Mouse (Mus musculus): ENCODE results near the gene Zbtb20. TPM values are rescaled to one million over a fixed set of nuclear protein-coding genes. Genes with fewer than 3 reads are reported as not detected.

Gene Zbtb20
- polyA plus RNA-seq, 1 experiment from 2014 or later = 21.8 TPM

- no peaks in the 10 kb centered on the region for H3K27me3 ChIP-seq (ENCODE audit: control insufficient read depth, insufficient read depth, low read depth, low read length)
- no peaks in the 10 kb centered on the region for H3K4me1 ChIP-seq (replicated peaks; ENCODE audit: control insufficient read depth, insufficient read depth, low read length)
- WGBS = 52% methylated on average over 2 of the region's 2 CpGs
- no peak overlapping the region for H3K4me2 ChIP-seq (ENCODE audit: low read depth, low read length)
- H3K4me3 ChIP-seq (ENCODE audit: low read length) = no peak overlapping the region
- H3K36me3 ChIP-seq (ENCODE audit: control insufficient read depth, insufficient read depth, low read length) = no peaks in the 10 kb centered on the region
- H3K9me3 ChIP-seq (ENCODE audit: control insufficient read depth, low read length) = no peaks in the 10 kb centered on the region
- H3K9ac ChIP-seq (ENCODE audit: low read length) = no peak overlapping the region
- H3K27ac ChIP-seq (ENCODE audit: low read length) = no peak overlapping the region
- ATAC-seq (ENCODE audit: low read depth) = no peak
These were observed 204.7 kb downstream of the Zbtb20 start for GRCm38 (mm10) chr16:43080403-43080802.

GRCm38 (mm10) chr16:43080923-43081702, 205.4 kb downstream of the Zbtb20 start:
- H3K9ac ChIP-seq (ENCODE audit: low read length) = no peak overlapping the region
- no peak overlapping the region for H3K4me2 ChIP-seq (ENCODE audit: low read depth, low read length)
- H3K27me3 ChIP-seq (ENCODE audit: control insufficient read depth, insufficient read depth, low read depth, low read length) = no peaks in the 10 kb centered on the region
- H3K27ac ChIP-seq (ENCODE audit: low read length) = no peak overlapping the region
- no peak overlapping the region for H3K4me3 ChIP-seq (ENCODE audit: low read length)
- 86% methylated on average over 5 of the region's 5 CpGs for WGBS
- no peaks in the 10 kb centered on the region for H3K36me3 ChIP-seq (ENCODE audit: control insufficient read depth, insufficient read depth, low read length)
- no peak for ATAC-seq (ENCODE audit: low read depth)
- no peaks in the 10 kb centered on the region for H3K4me1 ChIP-seq (replicated peaks; ENCODE audit: control insufficient read depth, insufficient read depth, low read length)
- no peaks in the 10 kb centered on the region for H3K9me3 ChIP-seq (ENCODE audit: control insufficient read depth, low read length)

- no peak for ATAC-seq (ENCODE audit: low read depth)
These were observed 206.3 kb downstream of the Zbtb20 start for GRCm38 (mm10) chr16:43081995-43082394.

GRCm38 (mm10) chr16:43082801-43083200, 207.1 kb downstream of the Zbtb20 start:
- Histone ChIP-seq H3K4me2 (ENCODE audit: low read depth, low read length) (no peak overlapping the region), H3K36me3 (ENCODE audit: control insufficient read depth, insufficient read depth, low read length) (no peaks in the 10 kb centered on the region), H3K4me3 (ENCODE audit: low read length) (no peak overlapping the region), H3K27ac (ENCODE audit: low read length) (no peak overlapping the region), H3K9me3 (ENCODE audit: control insufficient read depth, low read length) (no peaks in the 10 kb centered on the region), H3K4me1 (replicated peaks; ENCODE audit: control insufficient read depth, insufficient read depth, low read length) (no peaks in the 10 kb centered on the region), H3K9ac (ENCODE audit: low read length) (no peak overlapping the region), H3K27me3 (ENCODE audit: control insufficient read depth, insufficient read depth, low read depth, low read length) (no peaks in the 10 kb centered on the region)
- 77% methylated on average over 5 of the region's 5 CpGs for WGBS
- ATAC-seq (ENCODE audit: low read depth) = no peak

More at GRCm38 (mm10) chr16:43081995-43082394, 206.3 kb downstream of the Zbtb20 start:
- Histone ChIP-seq H3K36me3 (ENCODE audit: control insufficient read depth, insufficient read depth, low read length) (no peaks in the 10 kb centered on the region), H3K4me2 (ENCODE audit: low read depth, low read length) (no peak overlapping the region), H3K9ac (ENCODE audit: low read length) (no peak overlapping the region), H3K27ac (ENCODE audit: low read length) (no peak overlapping the region), H3K4me3 (ENCODE audit: low read length) (no peak overlapping the region), H3K27me3 (ENCODE audit: control insufficient read depth, insufficient read depth, low read depth, low read length) (no peaks in the 10 kb centered on the region), H3K4me1 (replicated peaks; ENCODE audit: control insufficient read depth, insufficient read depth, low read length) (no peaks in the 10 kb centered on the region), H3K9me3 (ENCODE audit: control insufficient read depth, low read length) (no peaks in the 10 kb centered on the region)
- 79% methylated on average over 6 of the region's 6 CpGs for WGBS

- H3K9me3 ChIP-seq (ENCODE audit: control insufficient read depth, low read length) = no peaks in the 10 kb centered on the region
- WGBS = 60% methylated on average over 3 of the region's 3 CpGs
- no peak overlapping the region for H3K9ac ChIP-seq (ENCODE audit: low read length)
- no peaks in the 10 kb centered on the region for H3K4me1 ChIP-seq (replicated peaks; ENCODE audit: control insufficient read depth, insufficient read depth, low read length)
- no peak overlapping the region for H3K27ac ChIP-seq (ENCODE audit: low read length)
- ATAC-seq (ENCODE audit: low read depth) = no peak
- no peaks in the 10 kb centered on the region for H3K27me3 ChIP-seq (ENCODE audit: control insufficient read depth, insufficient read depth, low read depth, low read length)
- H3K4me3 ChIP-seq (ENCODE audit: low read length) = no peak overlapping the region
- no peaks in the 10 kb centered on the region for H3K36me3 ChIP-seq (ENCODE audit: control insufficient read depth, insufficient read depth, low read length)
- H3K4me2 ChIP-seq (ENCODE audit: low read depth, low read length) = no peak overlapping the region
These were observed 214.5 kb downstream of the Zbtb20 start for GRCm38 (mm10) chr16:43090188-43090587.

GRCm38 (mm10) chr16:43094161-43094560, 218.5 kb downstream of the Zbtb20 start:
- H3K9me3 ChIP-seq (ENCODE audit: control insufficient read depth, low read length) = no peaks in the 10 kb centered on the region
- ATAC-seq (ENCODE audit: low read depth) = no peak
- H3K27ac ChIP-seq (ENCODE audit: low read length) = no peak overlapping the region
- no peaks in the 10 kb centered on the region for H3K27me3 ChIP-seq (ENCODE audit: control insufficient read depth, insufficient read depth, low read depth, low read length)
- no peak overlapping the region for H3K4me3 ChIP-seq (ENCODE audit: low read length)
- H3K4me1 ChIP-seq (replicated peaks; ENCODE audit: control insufficient read depth, insufficient read depth, low read length) = no peaks in the 10 kb centered on the region
- H3K36me3 ChIP-seq (ENCODE audit: control insufficient read depth, insufficient read depth, low read length) = no peaks in the 10 kb centered on the region
- 80% methylated on average over 1 of the region's 1 CpGs for WGBS
- no peak overlapping the region for H3K9ac ChIP-seq (ENCODE audit: low read length)
- H3K4me2 ChIP-seq (ENCODE audit: low read depth, low read length) = no peak overlapping the region

- no peak overlapping the region for H3K4me3 ChIP-seq (ENCODE audit: low read length)
- no peaks in the 10 kb centered on the region for H3K4me1 ChIP-seq (replicated peaks; ENCODE audit: control insufficient read depth, insufficient read depth, low read length)
- H3K9ac ChIP-seq (ENCODE audit: low read length) = no peak overlapping the region
- H3K4me2 ChIP-seq (ENCODE audit: low read depth, low read length) = no peak overlapping the region
- H3K27me3 ChIP-seq (ENCODE audit: control insufficient read depth, insufficient read depth, low read depth, low read length) = no peaks in the 10 kb centered on the region
- no peak overlapping the region for H3K27ac ChIP-seq (ENCODE audit: low read length)
- WGBS = 85% methylated on average over 6 of the region's 6 CpGs
- ATAC-seq (ENCODE audit: low read depth) = no peak
- no peaks in the 10 kb centered on the region for H3K9me3 ChIP-seq (ENCODE audit: control insufficient read depth, low read length)
- H3K36me3 ChIP-seq (ENCODE audit: control insufficient read depth, insufficient read depth, low read length) = no peaks in the 10 kb centered on the region
These were observed 219.1 kb downstream of the Zbtb20 start for GRCm38 (mm10) chr16:43094756-43095155.

GRCm38 (mm10) chr16:43096040-43096439, 220.4 kb downstream of the Zbtb20 start:
- Histone ChIP-seq H3K4me2 (ENCODE audit: low read depth, low read length) (no peak overlapping the region), H3K4me3 (ENCODE audit: low read length) (no peak overlapping the region), H3K4me1 (replicated peaks; ENCODE audit: control insufficient read depth, insufficient read depth, low read length) (no peaks in the 10 kb centered on the region), H3K27me3 (ENCODE audit: control insufficient read depth, insufficient read depth, low read depth, low read length) (no peaks in the 10 kb centered on the region), H3K9me3 (ENCODE audit: control insufficient read depth, low read length) (no peaks in the 10 kb centered on the region), H3K9ac (ENCODE audit: low read length) (no peak overlapping the region), H3K36me3 (ENCODE audit: control insufficient read depth, insufficient read depth, low read length) (no peaks in the 10 kb centered on the region), H3K27ac (ENCODE audit: low read length) (no peak overlapping the region)
- ATAC-seq (ENCODE audit: low read depth) = no peak

- Histone ChIP-seq H3K36me3 (ENCODE audit: control insufficient read depth, insufficient read depth, low read length) (no peaks in the 10 kb centered on the region), H3K27ac (ENCODE audit: low read length) (no peak overlapping the region), H3K4me2 (ENCODE audit: low read depth, low read length) (no peak overlapping the region), H3K4me3 (ENCODE audit: low read length) (no peak overlapping the region), H3K4me1 (replicated peaks; ENCODE audit: control insufficient read depth, insufficient read depth, low read length) (no peaks in the 10 kb centered on the region), H3K27me3 (ENCODE audit: control insufficient read depth, insufficient read depth, low read depth, low read length) (no peaks in the 10 kb centered on the region), H3K9ac (ENCODE audit: low read length) (no peak overlapping the region), H3K9me3 (ENCODE audit: control insufficient read depth, low read length) (no peaks in the 10 kb centered on the region)
- ATAC-seq (ENCODE audit: low read depth) = no peak
- 82% methylated on average over 4 of the region's 4 CpGs for WGBS
These were observed 222.5 kb downstream of the Zbtb20 start for GRCm38 (mm10) chr16:43098153-43098552.

All from lung, embryonic 16.5 days (tissue).